Mouse (Mus musculus): ENCODE results near the gene Toe1. TPM values are rescaled to one million over a fixed set of nuclear protein-coding genes. Genes with fewer than 3 reads are reported as not detected.
"Not testable (repeated sequence)": the region's sequence is repeated elsewhere in the genome, so short reads cannot be mapped to it uniquely, and the experiment has no call there.

Gene Toe1
- polyA plus RNA-seq (2012; ENCODE audit: insufficient read depth, insufficient read length, low replicate concordance, missing spikeins): not detected in 2 replicates

DNA sequence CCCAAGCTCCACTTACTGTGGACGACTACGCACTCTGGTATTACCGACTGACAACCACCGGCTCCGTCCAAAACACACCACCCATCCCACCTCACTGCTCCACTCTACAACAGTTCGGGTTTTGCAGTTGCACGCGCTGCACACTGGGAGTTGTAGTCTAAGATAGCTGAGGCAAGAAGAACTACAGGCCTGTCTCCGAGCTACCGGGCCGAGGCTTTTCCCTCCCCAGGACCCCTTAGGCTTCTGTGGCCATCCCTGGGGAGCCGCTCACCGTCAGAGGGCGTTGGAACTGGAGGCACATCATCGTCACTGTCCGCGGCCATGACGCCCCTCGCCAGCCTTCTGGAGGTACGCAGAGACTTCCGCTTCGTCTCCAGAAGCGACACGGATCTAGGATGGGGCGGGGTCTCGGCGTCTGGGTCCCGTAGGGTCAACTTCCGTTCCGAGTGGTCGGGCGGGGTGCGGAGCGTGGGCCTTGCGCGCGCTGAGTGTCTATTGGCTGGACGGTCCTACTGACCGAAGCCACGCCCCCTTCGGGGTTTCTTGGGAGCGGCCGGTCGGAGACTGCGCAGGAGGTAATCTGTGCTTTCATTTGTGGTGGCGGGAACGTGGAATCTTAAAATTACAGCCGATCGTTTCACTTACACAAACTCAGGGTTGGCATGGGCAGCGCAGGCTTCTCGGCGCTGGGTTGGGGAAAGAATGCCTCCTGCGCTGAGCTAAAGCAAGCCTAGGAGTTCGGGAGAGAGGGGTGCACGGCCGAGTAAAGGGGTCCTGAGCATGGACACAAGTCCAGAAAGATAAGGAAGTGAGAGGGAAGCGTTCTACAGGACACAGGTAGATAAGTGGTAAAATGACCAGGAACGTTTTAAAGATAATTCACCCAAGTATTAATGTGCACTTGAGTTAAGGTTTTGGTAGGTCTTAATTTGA, at the start of gene Toe1, which contains the start of gene Mutyh:
TSS of gene Toe1 (minus strand) at position 444 of the 933 bp plus-strand sequence.
TSS of gene Mutyh (plus strand) at position 527 of the 933 bp plus-strand sequence.
- WGBS: under 1% methylated on average over 58 of the region's 58 CpGs
- peak; percentile 64 for TF ChIP-seq POLR2A (IDR thresholded peaks at IDR 0.05; ENCODE audit: insufficient read depth, low read depth, low read length)
- TF ChIP-seq CTCF (IDR thresholded peaks at IDR 0.05; ENCODE audit: insufficient read depth, low read depth, low read length): no peak

DNA sequence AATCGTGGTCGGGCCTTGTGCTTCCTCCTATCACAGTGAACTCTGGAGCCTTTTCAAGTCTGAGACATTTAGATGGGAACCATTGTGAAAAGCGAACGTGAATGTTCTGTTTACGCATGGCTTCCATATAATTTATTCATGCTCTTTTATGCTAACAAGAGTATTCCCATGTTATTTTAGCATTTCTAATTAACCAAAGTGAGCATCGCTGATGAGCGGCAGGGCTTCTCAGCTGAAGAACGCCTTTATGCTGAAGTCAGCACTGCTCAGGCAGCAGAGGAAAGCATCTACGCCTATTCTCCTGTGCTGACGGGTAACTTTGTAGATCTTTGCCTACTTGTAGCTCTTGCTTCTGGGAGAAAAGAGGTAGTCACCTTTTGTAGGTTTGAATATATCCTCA, 49.8 kb upstream of the Toe1 start:
- TF ChIP-seq CTCF (IDR thresholded peaks at IDR 0.05; ENCODE audit: insufficient read depth, low read depth, low read length) (no peak), POLR2A (IDR thresholded peaks at IDR 0.05; ENCODE audit: insufficient read depth, low read depth, low read length) (no peak)
- no peak overlapping the region for H3K4me3 ChIP-seq (ENCODE audit: insufficient read depth, low read depth, low read length)
- peaks cover 3% of the 10 kb centered on the region; the same call in 1 of the 2 replicates for H3K4me1 ChIP-seq (ENCODE audit: control insufficient read depth, insufficient read depth, low read length)
- no peak overlapping the region for H3K27ac ChIP-seq (ENCODE audit: insufficient read depth, low read depth, low read length)
- WGBS: 48% methylated on average over 10 of the region's 10 CpGs

More for the DNA sequence above, at the start of gene Toe1, which contains the start of gene Mutyh:
- peak within 1 kb of the TSS; percentile 83 for H3K4me3 ChIP-seq (ENCODE audit: insufficient read depth, low read depth, low read length)
- peak within 1 kb of the TSS; percentile 89 for H3K27ac ChIP-seq (ENCODE audit: insufficient read depth, low read depth, low read length)
- H3K4me1 ChIP-seq (ENCODE audit: control insufficient read depth, insufficient read depth, low read length): peaks cover 6% of the 10 kb centered on the region

DNA sequence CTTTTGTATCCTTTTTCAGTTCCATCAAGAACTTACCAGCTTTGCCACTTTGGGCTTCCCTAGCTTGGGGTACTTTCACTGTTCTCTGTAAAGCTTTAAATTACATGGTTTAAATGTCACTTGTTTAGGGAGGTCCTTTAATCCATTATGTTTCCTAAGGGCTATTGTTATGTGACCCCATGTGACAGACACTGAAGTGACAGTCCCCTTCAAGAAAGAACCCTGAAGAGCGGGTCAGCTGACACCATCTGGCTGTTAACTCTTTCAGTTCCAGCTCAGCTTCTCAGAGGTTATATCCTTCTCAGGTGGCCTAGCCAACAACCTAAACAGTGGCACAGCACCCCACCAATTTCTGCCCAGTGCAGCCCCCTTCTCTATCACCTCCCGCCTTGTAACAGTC, 46.8 kb upstream of the Toe1 start:
- TF ChIP-seq CTCF (IDR thresholded peaks at IDR 0.05; ENCODE audit: insufficient read depth, low read depth, low read length) (no peak), POLR2A (IDR thresholded peaks at IDR 0.05; ENCODE audit: insufficient read depth, low read depth, low read length) (no peak)
- Histone ChIP-seq H3K4me1 (ENCODE audit: control insufficient read depth, insufficient read depth, low read length) (peaks cover 3% of the 10 kb centered on the region; the same call in 1 of the 2 replicates), H3K27ac (ENCODE audit: insufficient read depth, low read depth, low read length) (no peak overlapping the region), H3K4me3 (ENCODE audit: insufficient read depth, low read depth, low read length) (no peak overlapping the region)
- 59% methylated on average over 2 of the region's 2 CpGs for WGBS

DNA sequence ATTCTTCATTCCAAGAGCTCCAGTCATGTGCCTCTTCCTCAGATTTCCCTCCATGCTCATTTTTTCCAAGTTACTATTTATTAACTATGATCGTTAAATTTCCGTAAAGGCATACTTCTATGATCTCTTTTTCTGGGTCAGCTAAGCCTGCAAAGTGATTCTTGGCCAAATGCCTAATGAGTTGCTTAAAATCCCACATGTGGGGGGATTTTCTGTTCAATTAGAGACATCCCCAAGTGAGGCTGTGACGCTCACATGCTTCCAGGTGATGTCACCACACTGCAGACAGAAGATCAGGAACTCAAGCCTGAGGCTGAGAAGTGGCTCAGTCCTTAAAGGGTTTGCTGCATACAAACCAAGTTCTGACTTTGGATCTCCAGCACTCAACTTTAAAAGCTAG, 42.5 kb upstream of the Toe1 start:
- no peak overlapping the region for H3K4me3 ChIP-seq (ENCODE audit: insufficient read depth, low read depth, low read length)
- peaks cover 3% of the 10 kb centered on the region; the same call in 1 of the 2 replicates for H3K4me1 ChIP-seq (ENCODE audit: control insufficient read depth, insufficient read depth, low read length)
- no peak for TF ChIP-seq CTCF (IDR thresholded peaks at IDR 0.05; ENCODE audit: insufficient read depth, low read depth, low read length)
- TF ChIP-seq POLR2A (IDR thresholded peaks at IDR 0.05; ENCODE audit: insufficient read depth, low read depth, low read length): no peak
- 70% methylated on average over 3 of the region's 3 CpGs for WGBS
- no peak overlapping the region for H3K27ac ChIP-seq (ENCODE audit: insufficient read depth, low read depth, low read length)

DNA sequence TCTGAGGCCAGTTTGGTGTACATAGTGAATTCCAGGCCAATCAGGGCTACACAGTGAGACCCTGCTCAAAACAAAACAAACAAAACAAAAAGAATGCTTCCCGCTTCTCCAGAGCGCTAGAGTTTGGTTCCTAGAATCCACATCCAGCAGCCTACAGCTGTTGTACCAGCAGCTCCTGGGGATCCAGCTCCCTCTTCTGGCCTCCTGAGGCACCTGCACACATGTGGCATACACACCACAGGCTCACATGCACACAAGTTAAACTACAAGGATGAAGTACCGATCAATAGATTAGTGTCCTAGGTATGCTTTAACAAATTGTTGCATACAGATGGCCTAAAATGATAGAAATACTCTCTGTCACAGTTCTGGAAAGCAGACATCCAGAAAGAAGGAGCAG, 36.9 kb upstream of the Toe1 start:
- Histone ChIP-seq H3K27ac (ENCODE audit: insufficient read depth, low read depth, low read length) (no peak overlapping the region), H3K4me3 (ENCODE audit: insufficient read depth, low read depth, low read length) (no peak overlapping the region), H3K4me1 (ENCODE audit: control insufficient read depth, insufficient read depth, low read length) (no peaks in the 10 kb centered on the region)
- WGBS: 98% methylated on average over 3 of the region's 3 CpGs
- TF ChIP-seq POLR2A (IDR thresholded peaks at IDR 0.05; ENCODE audit: insufficient read depth, low read depth, low read length) (no peak), CTCF (IDR thresholded peaks at IDR 0.05; ENCODE audit: insufficient read depth, low read depth, low read length) (no peak)

DNA sequence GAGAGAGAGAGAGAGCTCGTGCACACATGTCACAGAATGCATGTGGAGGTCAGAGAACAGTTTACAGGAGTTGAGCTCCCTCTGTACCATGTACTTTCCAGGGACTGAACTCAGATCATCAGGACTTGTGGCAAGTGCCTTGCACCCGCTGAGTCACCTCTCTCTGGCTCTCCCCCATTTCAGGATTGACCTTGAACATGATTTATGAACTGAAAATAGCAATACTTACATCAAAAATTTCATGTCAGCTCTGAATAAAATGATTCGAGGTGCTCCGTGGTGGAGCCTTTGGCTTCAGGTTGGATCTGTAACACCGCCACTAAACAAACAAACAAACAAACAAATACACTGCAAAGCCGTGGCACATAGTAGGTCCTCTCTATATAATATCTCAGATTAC, 33.4 kb upstream of the Toe1 start:
- Histone ChIP-seq H3K4me3 (ENCODE audit: insufficient read depth, low read depth, low read length) (no peak overlapping the region), H3K4me1 (ENCODE audit: control insufficient read depth, insufficient read depth, low read length) (no peaks in the 10 kb centered on the region), H3K27ac (ENCODE audit: insufficient read depth, low read depth, low read length) (no peak overlapping the region)
- TF ChIP-seq CTCF (IDR thresholded peaks at IDR 0.05; ENCODE audit: insufficient read depth, low read depth, low read length) (no peak), POLR2A (IDR thresholded peaks at IDR 0.05; ENCODE audit: insufficient read depth, low read depth, low read length) (no peak)
- WGBS: 89% methylated on average over 6 of the region's 6 CpGs

DNA sequence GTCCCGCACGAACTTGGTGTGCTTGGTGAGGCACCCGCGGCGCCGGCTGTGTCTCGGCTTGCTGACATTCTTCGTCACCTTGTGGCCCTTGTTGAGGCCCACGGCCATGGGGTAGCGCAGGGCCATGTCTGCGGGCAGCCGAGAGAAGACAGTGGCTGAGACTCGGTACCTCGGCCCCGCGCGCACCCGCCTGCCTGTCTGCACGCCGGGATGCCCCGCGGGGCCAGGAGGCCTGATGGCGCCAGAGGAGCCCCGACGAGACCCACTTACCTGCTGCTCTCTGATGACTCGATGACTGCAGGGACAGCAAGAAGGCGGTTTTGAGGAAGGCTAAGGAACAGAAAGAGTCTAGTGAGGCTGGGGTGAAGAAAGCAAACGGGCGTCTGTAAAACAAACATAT, 32.7 kb upstream of the Toe1 start:
- H3K4me1 ChIP-seq (ENCODE audit: control insufficient read depth, insufficient read depth, low read length); H3K27ac ChIP-seq (ENCODE audit: insufficient read depth, low read depth, low read length); H3K4me3 ChIP-seq (ENCODE audit: insufficient read depth, low read depth, low read length): not testable (repeated sequence)
- 35% methylated on average over 24 of the region's 29 CpGs for WGBS

DNA sequence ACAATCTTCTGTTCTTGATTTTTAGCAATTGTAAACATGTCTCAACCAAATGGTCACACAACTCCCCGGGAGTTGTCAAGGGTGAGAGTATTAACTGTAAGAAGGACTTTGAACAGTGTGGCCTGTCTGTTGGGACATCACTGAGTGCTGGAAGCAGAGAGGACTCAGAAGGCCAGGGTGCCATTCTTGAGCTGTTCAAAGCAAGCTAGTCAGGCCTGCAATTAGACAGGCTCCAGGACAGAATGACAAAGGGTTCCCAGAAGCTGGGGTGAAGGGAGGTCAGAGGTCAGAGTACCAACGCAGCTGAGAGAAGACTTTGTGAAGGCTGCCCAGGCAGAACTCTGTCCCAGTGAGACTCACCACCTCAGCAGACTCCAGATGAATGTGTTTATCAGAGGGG, 31.6 kb upstream of the Toe1 start:
- Histone ChIP-seq H3K4me1 (ENCODE audit: control insufficient read depth, insufficient read depth, low read length) (no peaks in the 10 kb centered on the region), H3K4me3 (ENCODE audit: insufficient read depth, low read depth, low read length) (no peak overlapping the region), H3K27ac (ENCODE audit: insufficient read depth, low read depth, low read length) (no peak overlapping the region)
- no peak for TF ChIP-seq CTCF (IDR thresholded peaks at IDR 0.05; ENCODE audit: insufficient read depth, low read depth, low read length)
- TF ChIP-seq POLR2A (IDR thresholded peaks at IDR 0.05; ENCODE audit: insufficient read depth, low read depth, low read length): no peak
- WGBS: 46% methylated on average over 2 of the region's 2 CpGs

DNA sequence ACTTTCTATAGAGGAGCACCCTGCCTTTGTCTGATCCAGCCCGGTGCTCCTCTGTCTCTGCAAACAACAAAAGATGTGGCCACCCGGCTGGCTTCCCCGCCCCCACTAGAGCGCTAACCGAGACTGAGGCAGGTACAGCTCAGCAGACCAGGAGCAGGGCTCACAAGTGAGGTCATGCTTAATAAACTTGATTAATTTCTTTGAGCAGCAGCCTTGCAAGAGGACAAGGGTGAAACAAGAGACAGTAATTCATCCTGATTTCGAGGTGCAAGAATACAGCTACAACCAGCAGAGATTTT, 22.6 kb upstream of the Toe1 start:
- WGBS: 10% methylated on average over 6 of the region's 6 CpGs

More for the DNA sequence above, 22.6 kb upstream of the Toe1 start:
- Histone ChIP-seq H3K4me3 (ENCODE audit: insufficient read depth, low read depth, low read length) (no peak overlapping the region), H3K4me1 (ENCODE audit: control insufficient read depth, insufficient read depth, low read length) (peaks cover 14% of the 10 kb centered on the region), H3K27ac (ENCODE audit: insufficient read depth, low read depth, low read length) (peak overlapping the region; percentile 93)
- TF ChIP-seq CTCF (IDR thresholded peaks at IDR 0.05; ENCODE audit: insufficient read depth, low read depth, low read length): no peak
- TF ChIP-seq POLR2A (IDR thresholded peaks at IDR 0.05; ENCODE audit: insufficient read depth, low read depth, low read length): no peak

All from olfactory bulb, adult 2 months (tissue).